Mouse (Mus musculus) frontal cortex, adult 2 months (tissue): ENCODE measurements around the gene Zbtb8b. TPM values are rescaled to one million over a fixed set of nuclear protein-coding genes. Genes with fewer than 3 reads are reported as not detected.
A peak's percentile ranks its signal among the peaks of the same experiment; 100 is the strongest.

ENCODE experiments used
- DNase-seq, 2 experiments: peaks; one replicate each; pipeline ENCODE4 v3.0.0; 2022; ENCODE audit warnings: low spot score in 1 of 2; ENCODE audit errors: extremely low spot score in 1 of 2
- polyA plus RNA-seq: library from polyadenylated mRNA; depleted of rRNA; stranded (reverse); fragments of >200 nt; gene quantifications from 2 replicates; pipeline ENCODE4 v1.2.3, GENCODE M21; 2012; rRNA removed

Gene Zbtb8b
- polyA plus RNA-seq, 1 experiment: 2.6 TPM

DNA sequence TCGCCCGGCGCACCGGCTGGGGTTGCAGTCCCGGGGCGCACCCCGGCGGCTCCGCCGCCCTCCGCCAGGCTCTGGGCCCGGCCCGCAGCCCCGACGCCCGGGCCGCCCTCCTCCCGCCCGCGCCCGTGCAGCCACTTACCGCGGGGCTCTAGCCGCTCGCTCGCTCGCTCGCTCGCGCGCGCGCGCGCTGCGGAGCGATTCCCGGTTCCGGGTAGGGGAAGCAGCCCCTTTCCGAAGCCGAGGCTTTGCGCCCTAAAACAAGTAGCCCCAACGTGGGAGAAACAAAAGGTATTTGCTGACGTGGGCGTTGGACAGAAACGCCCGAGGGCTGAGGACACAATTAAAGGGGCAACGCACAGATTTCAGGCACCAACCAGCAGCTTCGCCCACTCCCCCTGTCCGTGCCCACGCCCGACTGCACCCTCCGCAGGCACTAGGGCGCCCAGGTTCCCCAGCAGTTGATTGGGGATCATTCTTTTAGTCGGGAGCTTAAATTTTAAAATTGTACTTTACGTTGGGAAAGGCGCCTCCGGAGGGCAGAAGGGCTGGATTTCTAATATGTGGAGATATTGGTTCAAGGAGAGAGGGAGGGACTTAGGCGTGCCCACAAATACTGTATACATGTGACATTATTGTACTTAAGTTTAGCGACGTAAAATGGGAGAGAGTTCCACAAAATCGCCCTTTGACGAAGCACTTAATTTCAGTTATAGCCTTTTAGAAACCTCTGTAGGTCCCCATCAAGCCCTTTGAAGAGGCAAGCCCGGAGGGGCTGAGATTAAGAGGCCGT, 62.9 kb downstream of the Zbtb8b start, which contains the start of gene Zbtb8a:
Zbtb8a (minus strand) TSS at position 516 of the 790 bp plus-strand sequence.
- DNase-seq: peak in 1 of 2 experiments; percentile 24

DNA sequence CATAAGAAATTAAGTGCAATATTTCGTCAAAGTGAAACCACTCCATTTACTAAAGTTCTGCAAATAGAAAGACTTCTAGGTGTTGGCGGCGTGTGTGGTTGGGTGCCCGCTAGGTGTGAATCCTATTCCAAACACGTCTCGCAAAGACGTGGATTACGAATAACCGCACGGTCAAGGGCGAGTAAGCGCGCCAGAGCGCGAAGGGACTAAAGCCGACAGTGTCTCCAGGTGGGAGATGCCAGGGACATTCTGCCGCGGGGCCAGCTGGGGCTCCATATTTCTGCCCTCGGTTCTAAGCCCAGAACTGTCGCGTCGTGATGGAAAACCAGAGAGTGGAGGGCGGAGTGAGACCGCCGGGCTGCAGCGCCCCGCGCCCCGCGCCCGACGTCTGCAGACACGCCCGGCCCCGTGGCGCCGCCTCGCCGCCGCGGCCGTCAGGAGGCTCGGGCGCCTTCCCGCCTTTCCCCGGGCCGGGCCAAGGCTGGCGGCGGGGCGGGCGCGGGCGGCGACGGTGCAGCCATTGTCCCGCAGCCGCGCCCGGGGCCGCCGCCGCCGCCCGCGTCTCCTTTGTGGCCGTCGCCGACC, 63.6 kb downstream of the Zbtb8b start:
- DNase-seq: peak in 1 of 2 experiments; percentile 31

DNA sequence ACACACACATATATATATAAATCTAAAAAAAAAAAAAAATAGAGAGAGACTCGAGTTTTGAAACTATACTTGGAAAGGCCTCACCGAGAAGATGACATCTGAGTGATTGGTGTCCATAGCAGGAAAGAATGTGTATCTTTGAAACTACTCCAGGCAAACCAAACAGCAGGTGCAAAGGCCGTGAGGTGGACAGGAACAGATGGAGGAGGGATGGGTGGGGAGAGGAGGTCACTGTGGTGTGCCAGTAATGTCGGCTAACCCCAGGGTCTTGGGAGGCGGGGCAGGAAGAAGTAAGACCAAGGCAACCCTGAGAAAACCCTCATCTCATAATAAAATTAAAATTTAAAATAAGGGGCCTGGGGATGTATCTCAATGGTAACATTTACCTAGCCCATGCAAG, 64.8 kb downstream of the Zbtb8b start:
- no peak for DNase-seq

Other genes with a start within 250 kb of the Zbtb8b start
- gene C77080, start 179.4 kb downstream of the Zbtb8b start, polyA plus RNA-seq: 7.5 and 9.2 TPM in 2 replicates
- gene Sync, start 153.2 kb downstream of the Zbtb8b start, polyA plus RNA-seq: 1.3 TPM in 2 replicates
- 59.1 and 61.4 TPM in 2 replicates for gene Rbbp4, start 105.5 kb downstream of the Zbtb8b start, polyA plus RNA-seq
- 31.1 and 32.0 TPM in 2 replicates for gene Zbtb8os, start 105.2 kb downstream of the Zbtb8b start, polyA plus RNA-seq
- 8.5 and 9.2 TPM in 2 replicates for gene Zbtb8a, start 62.7 kb downstream of the Zbtb8b start, polyA plus RNA-seq
- gene Bsdc1, start 20.7 kb upstream of the Zbtb8b start, polyA plus RNA-seq: 36.5 and 37.9 TPM in 2 replicates
- 0.11 and 0.26 TPM in 2 replicates for gene Tssk3, start 50.2 kb upstream of the Zbtb8b start, polyA plus RNA-seq
- 1.2 and 1.6 TPM in 2 replicates for gene Fam229a, start 50.3 kb upstream of the Zbtb8b start, polyA plus RNA-seq
- 233 TPM in 2 replicates for gene Marcksl1, start 72.7 kb upstream of the Zbtb8b start, polyA plus RNA-seq
- gene Hdac1, start 101.9 kb upstream of the Zbtb8b start, polyA plus RNA-seq: 61.8 and 70.6 TPM in 2 replicates
- 3.4 and 3.9 TPM in 2 replicates for gene Lck, start 132.8 kb upstream of the Zbtb8b start, polyA plus RNA-seq
- 0.84 and 1.4 TPM in 2 replicates for gene Fam167b, start 137.7 kb upstream of the Zbtb8b start, polyA plus RNA-seq
- gene Eif3i, start 159.8 kb upstream of the Zbtb8b start, polyA plus RNA-seq: 215 and 219 TPM in 2 replicates
- gene Tmem234, start 159.8 kb upstream of the Zbtb8b start, polyA plus RNA-seq: 139 and 143 TPM in 2 replicates
- 11.6 and 13.7 TPM in 2 replicates for gene Dcdc2b, start 173.4 kb upstream of the Zbtb8b start, polyA plus RNA-seq
- 32.0 and 34.9 TPM in 2 replicates for gene Iqcc, start 178.2 kb upstream of the Zbtb8b start, polyA plus RNA-seq
- 105 and 107 TPM in 2 replicates for gene Ccdc28b, start 183.1 kb upstream of the Zbtb8b start, polyA plus RNA-seq
- gene Txlna, start 200.2 kb upstream of the Zbtb8b start, polyA plus RNA-seq: 31.9 and 36.2 TPM in 2 replicates
- 43.6 and 49.5 TPM in 2 replicates for gene Kpna6, start 231.9 kb upstream of the Zbtb8b start, polyA plus RNA-seq